Mouse (Mus musculus) limb, embryonic 14.5 days (tissue): Measurements from ENCODE around the gene Adh1. TPM values are rescaled to one million over a fixed set of nuclear protein-coding genes. Genes with fewer than 3 reads are reported as not detected.

Experiments
- ATAC-seq: fragments of 200-750 bp; cut with Nextera tagmentation; 2 replicates; pipeline ENCODE4 v1.8.0; 2017; ENCODE audit warnings: low read depth, moderate number of reproducible peaks, moderate TSS enrichment; ENCODE audit not compliant: low FRiP score
- DNase-seq: peaks from one replicate; pipeline ENCODE4 v3.0.0-alpha.2; 2015; ENCODE audit warnings: low spot score
- H3K27ac ChIP-seq: fragments of 300-500 bp; sonication (generic); replicated peaks from 2 replicates; pipeline ENCODE4 v1.5.1; 2014; ENCODE audit warnings: low read depth, mild to moderate bottlenecking, low read length, moderate library complexity, mixed read lengths
- H3K27me3 ChIP-seq: fragments of 300-500 bp; sonication (generic); 2 replicates; pipeline ENCODE4 v1.6.1; 2014; ENCODE audit warnings: low read length, mixed read lengths; ENCODE audit not compliant: control insufficient read depth, insufficient read depth
- H3K36me3 ChIP-seq: fragments of 300-500 bp; sonication (generic); 2 replicates; pipeline ENCODE4 v1.6.1; 2014; ENCODE audit warnings: mild to moderate bottlenecking, low read length, moderate library complexity, mixed read lengths; ENCODE audit not compliant: control insufficient read depth, insufficient read depth
- H3K4me1 ChIP-seq: fragments of 300-500 bp; sonication (generic); 2 replicates; pipeline ENCODE4 v1.6.1; 2014; ENCODE audit warnings: antibody characterized with exemption, low read length, mixed read lengths; ENCODE audit not compliant: control insufficient read depth, insufficient read depth
- H3K4me2 ChIP-seq: fragments of 300-500 bp; sonication (generic); replicated peaks from 2 replicates; pipeline ENCODE4 v1.6.1; 2014; ENCODE audit warnings: low read depth, mild to moderate bottlenecking, low read length, moderate library complexity; ENCODE audit not compliant: severe bottlenecking
- H3K4me3 ChIP-seq: fragments of 300-500 bp; sonication (generic); replicated peaks from 2 replicates; pipeline ENCODE4 v1.5.1; 2014; ENCODE audit warnings: low read length
- H3K9ac ChIP-seq: fragments of 300-500 bp; sonication (generic); 2 replicates; pipeline ENCODE4 v1.6.1; 2014; ENCODE audit warnings: mild to moderate bottlenecking, low read depth, low read length, moderate library complexity; ENCODE audit not compliant: severe bottlenecking
- H3K9me3 ChIP-seq: fragments of 300-500 bp; sonication (generic); 2 replicates; pipeline ENCODE4 v1.6.1; 2016; ENCODE audit warnings: low read length; ENCODE audit not compliant: control insufficient read depth
- POLR2A ChIP-seq: fragments of 200-500 bp; IDR thresholded peaks from 2 replicates; pipeline ENCODE4 v1.8.0; 2012; ENCODE audit warnings: inconsistent platforms, mild to moderate bottlenecking, moderate library complexity, borderline replicate concordance; ENCODE audit not compliant: insufficient read depth, insufficient read length; ENCODE audit errors: extremely low read depth
- WGBS: fragments of 180-500 bp; shearing (Covaris S2); extraction: QIAGEN DNeasy Blood & Tissue Kit; methylation state at CpG from one replicate; pipeline ENCODE4 v1.1.7; 2014; 5-methylcytosine and 5-hydroxymethylcytosine counted together
- polyA plus RNA-seq, 2 experiments: library from polyadenylated mRNA; depleted of rRNA in 1 of 2; stranded (reverse) in 1 of 2; unstranded in 1 of 2; fragments of >200 nt; fragmentation: Nextera tagmentation in 1 of 2; extraction: Ambion mirVana in 1 of 2; gene quantifications; 2 replicates each; pipeline versions ENCODE4 v1.2.1 to v1.2.3; 2012 to 2014

Gene Adh1
- polyA plus RNA-seq, 2 experiments: 8.6 to 17.4 TPM

GRCm38 (mm10) chr3:138325001-138325400 lies 64.2 kb downstream of the Adh1 start:
- Histone ChIP-seq H3K27ac (no peak overlapping the region), H3K4me1 (no peaks in the 10 kb centered on the region), H3K4me2 (no peak overlapping the region), H3K36me3 (no peaks in the 10 kb centered on the region), H3K9ac (no peak overlapping the region), H3K9me3 (no peaks in the 10 kb centered on the region), H3K27me3 (no peaks in the 10 kb centered on the region), H3K4me3 (no peak overlapping the region)
- DNase-seq: no peak
- TF ChIP-seq POLR2A: no peak
- 95% methylated on average over 17 of the region's 17 CpGs for WGBS
- ATAC-seq: no peak

- no peaks in the 10 kb centered on the region for H3K9me3 ChIP-seq
- ATAC-seq (no peak), DNase-seq (no peak)
- TF ChIP-seq POLR2A: no peak
- no peak overlapping the region for H3K4me2 ChIP-seq
- H3K27me3 ChIP-seq: no peaks in the 10 kb centered on the region
- 90% methylated on average over 6 of the region's 6 CpGs for WGBS
- no peak overlapping the region for H3K4me3 ChIP-seq
- no peaks in the 10 kb centered on the region for H3K36me3 ChIP-seq
- H3K27ac ChIP-seq: no peak overlapping the region
- no peak overlapping the region for H3K9ac ChIP-seq
- no peaks in the 10 kb centered on the region for H3K4me1 ChIP-seq
Measured at GRCm38 (mm10) chr3:138325466-138325865, 64.7 kb downstream of the Adh1 start.

GRCm38 (mm10) chr3:138333910-138334309 lies 73.1 kb downstream of the Adh1 start:
- WGBS: 81% methylated on average over 8 of the region's 8 CpGs
- Histone ChIP-seq H3K4me1 (no peaks in the 10 kb centered on the region), H3K27me3 (no peaks in the 10 kb centered on the region), H3K4me3 (no peak overlapping the region), H3K36me3 (no peaks in the 10 kb centered on the region), H3K9me3 (no peaks in the 10 kb centered on the region), H3K9ac (no peak overlapping the region), H3K27ac (no peak overlapping the region), H3K4me2 (no peak overlapping the region)
- no peak for TF ChIP-seq POLR2A
- no peak for ATAC-seq
- DNase-seq: no peak

GRCm38 (mm10) chr3:138334320-138334719 lies 73.5 kb downstream of the Adh1 start:
- TF ChIP-seq POLR2A: no peak
- DNase-seq: no peak
- Histone ChIP-seq H3K4me2 (no peak overlapping the region), H3K27ac (no peak overlapping the region), H3K27me3 (no peaks in the 10 kb centered on the region), H3K9ac (no peak overlapping the region), H3K36me3 (no peaks in the 10 kb centered on the region), H3K9me3 (no peaks in the 10 kb centered on the region), H3K4me3 (no peak overlapping the region), H3K4me1 (no peaks in the 10 kb centered on the region)
- no peak for ATAC-seq
- WGBS: 59% methylated on average over 4 of the region's 4 CpGs

- TF ChIP-seq POLR2A: no peak
- H3K4me2 ChIP-seq: no peak overlapping the region
- ATAC-seq: no peak
- DNase-seq: no peak
- no peaks in the 10 kb centered on the region for H3K27me3 ChIP-seq
- no peak overlapping the region for H3K4me3 ChIP-seq
- WGBS: 93% methylated on average over 1 of the region's 1 CpGs
- H3K9ac ChIP-seq: no peak overlapping the region
- no peaks in the 10 kb centered on the region for H3K9me3 ChIP-seq
- no peak overlapping the region for H3K27ac ChIP-seq
- no peaks in the 10 kb centered on the region for H3K4me1 ChIP-seq
- H3K36me3 ChIP-seq: no peaks in the 10 kb centered on the region
Measured at GRCm38 (mm10) chr3:138335566-138335965, 74.8 kb downstream of the Adh1 start.
